Mouse (Mus musculus) neural tube, embryonic 12.5 days (tissue): Measurements from ENCODE around the gene Gse1. TPM values are rescaled to one million over a fixed set of nuclear protein-coding genes. Genes with fewer than 3 reads are reported as not detected.

ENCODE experiments used
- ATAC-seq: fragments of 200-750 bp; cut with Nextera tagmentation; 2 replicates; pipeline ENCODE4 v1.8.0; 2017; ENCODE audit warnings: low read depth, mild to moderate bottlenecking, moderate TSS enrichment, moderate library complexity; ENCODE audit not compliant: low FRiP score
- H3K27ac ChIP-seq: fragments of 300-500 bp; sonication (generic); 2 replicates; pipeline ENCODE4 v1.5.1; 2016
- H3K27me3 ChIP-seq: fragments of 300-500 bp; sonication (generic); replicated peaks from 2 replicates; pipeline ENCODE4 v1.6.1; 2016; ENCODE audit warnings: mild to moderate bottlenecking
- H3K36me3 ChIP-seq: fragments of 300-500 bp; sonication (generic); 2 replicates; pipeline ENCODE4 v1.6.1; 2016; ENCODE audit warnings: mild to moderate bottlenecking
- H3K4me1 ChIP-seq: fragments of 300-500 bp; sonication (generic); 2 replicates; pipeline ENCODE4 v1.6.1; 2016
- H3K4me2 ChIP-seq: fragments of 300-500 bp; sonication (generic); replicated peaks from 2 replicates; pipeline ENCODE4 v1.6.1; 2016; ENCODE audit warnings: mild to moderate bottlenecking
- H3K4me3 ChIP-seq: fragments of 300-500 bp; sonication (generic); 2 replicates; pipeline ENCODE4 v1.5.1; 2016
- H3K9ac ChIP-seq: fragments of 300-500 bp; sonication (generic); 2 replicates; pipeline ENCODE4 v1.6.1; 2016; ENCODE audit warnings: mild to moderate bottlenecking
- H3K9me3 ChIP-seq: fragments of 300-500 bp; sonication (generic); 2 replicates; pipeline ENCODE4 v1.6.1; 2016; ENCODE audit warnings: mild to moderate bottlenecking
- WGBS: fragments of 180-500 bp; shearing (Covaris S2); methylation state at CpG from one replicate; pipeline ENCODE4 v1.1.7; 2016; 5-methylcytosine and 5-hydroxymethylcytosine counted together
- polyA plus RNA-seq: library from polyadenylated mRNA; unstranded; fragments of >200 nt; fragmentation: Nextera tagmentation; extraction: Ambion mirVana; gene quantifications from 2 replicates; pipeline ENCODE4 v1.2.1, GENCODE M21; 2016

Gene Gse1
- polyA plus RNA-seq, 1 experiment from 2014 or later, result 26.0 TPM

- no peaks in the 10 kb centered on the region for H3K27me3 ChIP-seq
- H3K9ac ChIP-seq, result no peak overlapping the region
- peaks cover 42% of the 10 kb centered on the region for H3K4me1 ChIP-seq
- ATAC-seq, result no peak
- H3K9me3 ChIP-seq, result no peaks in the 10 kb centered on the region
- H3K36me3 ChIP-seq, result peaks cover 73% of the 10 kb centered on the region
- H3K4me3 ChIP-seq, result no peak overlapping the region
- no peak overlapping the region for H3K27ac ChIP-seq
- no peak overlapping the region for H3K4me2 ChIP-seq
- WGBS, result 98% methylated on average over 17 of the region's 17 CpGs
These were observed 339.5 kb downstream of the Gse1 start for GRCm38 (mm10) chr8:120567731-120568130.

GRCm38 (mm10) chr8:120568164-120568798 is 340.0 kb downstream of the Gse1 start:
- Histone ChIP-seq H3K27me3 (no peaks in the 10 kb centered on the region), H3K4me3 (no peak overlapping the region), H3K9ac (no peak overlapping the region), H3K4me2 (no peak overlapping the region), H3K36me3 (peaks cover 78% of the 10 kb centered on the region), H3K27ac (peak overlapping the region; percentile 20; the same call in 1 of the 2 replicates), H3K4me1 (peaks cover 37% of the 10 kb centered on the region), H3K9me3 (no peaks in the 10 kb centered on the region)
- ATAC-seq, result no peak
- 93% methylated on average over 37 of the region's 37 CpGs for WGBS

- H3K9ac ChIP-seq, result no peak overlapping the region
- H3K27me3 ChIP-seq, result no peaks in the 10 kb centered on the region
- H3K9me3 ChIP-seq, result no peaks in the 10 kb centered on the region
- H3K27ac ChIP-seq, result no peak overlapping the region
- H3K4me3 ChIP-seq, result no peak overlapping the region
- H3K4me1 ChIP-seq, result peaks cover 28% of the 10 kb centered on the region
- H3K36me3 ChIP-seq, result peaks cover 85% of the 10 kb centered on the region
- ATAC-seq, result no peak
- WGBS, result 95% methylated on average over 17 of the region's 17 CpGs
- no peak overlapping the region for H3K4me2 ChIP-seq
These were observed 340.9 kb downstream of the Gse1 start for GRCm38 (mm10) chr8:120569123-120569522.

- H3K4me2 ChIP-seq, result no peak overlapping the region
- peaks cover 19% of the 10 kb centered on the region for H3K4me1 ChIP-seq
- no peak overlapping the region for H3K9ac ChIP-seq
- no peak for ATAC-seq
- no peak overlapping the region for H3K4me3 ChIP-seq
- H3K36me3 ChIP-seq, result peaks cover 94% of the 10 kb centered on the region
- no peaks in the 10 kb centered on the region for H3K9me3 ChIP-seq
- no peaks in the 10 kb centered on the region for H3K27me3 ChIP-seq
- H3K27ac ChIP-seq, result 0 out of 2 replicates have a peak overlapping the region, but pooled peaks have one; percentile 20
- WGBS, result 60% methylated on average over 13 of the region's 13 CpGs
These were observed 341.9 kb downstream of the Gse1 start for GRCm38 (mm10) chr8:120569939-120570715.

GRCm38 (mm10) chr8:120571561-120571960 is 343.3 kb downstream of the Gse1 start:
- H3K27ac ChIP-seq, result no peak overlapping the region

GRCm38 (mm10) chr8:120572534-120572933 is 344.3 kb downstream of the Gse1 start:
- WGBS, result 87% methylated on average over 21 of the region's 21 CpGs
- no peaks in the 10 kb centered on the region for H3K27me3 ChIP-seq
- H3K36me3 ChIP-seq, result peaks cover 98% of the 10 kb centered on the region
- H3K9ac ChIP-seq, result no peak overlapping the region
- H3K4me3 ChIP-seq, result no peak overlapping the region
- H3K27ac ChIP-seq, result no peak overlapping the region
- H3K9me3 ChIP-seq, result no peaks in the 10 kb centered on the region
- ATAC-seq, result no peak
- H3K4me2 ChIP-seq, result no peak overlapping the region
- H3K4me1 ChIP-seq, result peaks cover 7% of the 10 kb centered on the region; the same call in 1 of the 2 replicates

More at GRCm38 (mm10) chr8:120571561-120571960, 343.3 kb downstream of the Gse1 start:
- ATAC-seq, result no peak
- Histone ChIP-seq H3K4me3 (no peak overlapping the region), H3K27me3 (no peaks in the 10 kb centered on the region), H3K9me3 (no peaks in the 10 kb centered on the region), H3K36me3 (peaks cover 98% of the 10 kb centered on the region), H3K4me1 (peaks cover 12% of the 10 kb centered on the region; the same call in 1 of the 2 replicates), H3K4me2 (no peak overlapping the region), H3K9ac (no peak overlapping the region)
- 82% methylated on average over 8 of the region's 8 CpGs for WGBS

GRCm38 (mm10) chr8:120573866-120574265 is 345.6 kb downstream of the Gse1 start:
- 74% methylated on average over 11 of the region's 11 CpGs for WGBS
- no peak for ATAC-seq
- Histone ChIP-seq H3K36me3 (peaks cover 98% of the 10 kb centered on the region), H3K4me1 (peaks cover 7% of the 10 kb centered on the region; the same call in 1 of the 2 replicates), H3K27ac (no peak overlapping the region), H3K9me3 (no peaks in the 10 kb centered on the region), H3K27me3 (no peaks in the 10 kb centered on the region), H3K4me2 (no peak overlapping the region), H3K4me3 (no peak overlapping the region), H3K9ac (no peak overlapping the region)

- Histone ChIP-seq H3K9me3 (no peaks in the 10 kb centered on the region), H3K36me3 (peaks cover 97% of the 10 kb centered on the region), H3K27ac (no peak overlapping the region), H3K4me2 (no peak overlapping the region), H3K9ac (no peak overlapping the region), H3K27me3 (no peaks in the 10 kb centered on the region), H3K4me3 (no peak overlapping the region), H3K4me1 (peaks cover 7% of the 10 kb centered on the region; the same call in 1 of the 2 replicates)
- no peak for ATAC-seq
- 79% methylated on average over 19 of the region's 19 CpGs for WGBS
These were observed 346.7 kb downstream of the Gse1 start for GRCm38 (mm10) chr8:120574941-120575340.

- Histone ChIP-seq H3K4me3 (no peak overlapping the region), H3K4me1 (peaks cover 7% of the 10 kb centered on the region; the same call in 1 of the 2 replicates), H3K27me3 (no peaks in the 10 kb centered on the region), H3K4me2 (no peak overlapping the region), H3K9ac (no peak overlapping the region), H3K36me3 (peaks cover 98% of the 10 kb centered on the region), H3K9me3 (no peaks in the 10 kb centered on the region), H3K27ac (no peak overlapping the region)
- ATAC-seq, result no peak
- 70% methylated on average over 9 of the region's 9 CpGs for WGBS
These were observed 347.5 kb downstream of the Gse1 start for GRCm38 (mm10) chr8:120575801-120576200.

GRCm38 (mm10) chr8:120577821-120578220 is 349.6 kb downstream of the Gse1 start:
- H3K27me3 ChIP-seq, result no peaks in the 10 kb centered on the region
- 88% methylated on average over 17 of the region's 17 CpGs for WGBS
- ATAC-seq, result no peak
- no peak overlapping the region for H3K9ac ChIP-seq
- H3K27ac ChIP-seq, result no peak overlapping the region
- H3K4me1 ChIP-seq, result peaks cover 7% of the 10 kb centered on the region; the same call in 1 of the 2 replicates
- peaks cover 90% of the 10 kb centered on the region for H3K36me3 ChIP-seq
- no peak overlapping the region for H3K4me3 ChIP-seq
- no peak overlapping the region for H3K4me2 ChIP-seq
- H3K9me3 ChIP-seq, result no peaks in the 10 kb centered on the region

- WGBS, result 94% methylated on average over 8 of the region's 8 CpGs
- Histone ChIP-seq H3K4me2 (no peak overlapping the region), H3K27me3 (no peaks in the 10 kb centered on the region), H3K9me3 (no peaks in the 10 kb centered on the region), H3K36me3 (peaks cover 67% of the 10 kb centered on the region), H3K9ac (no peak overlapping the region), H3K4me3 (no peak overlapping the region), H3K4me1 (0 out of 2 replicates have a peak, but pooled peaks cover 7% of the 10 kb centered on the region), H3K27ac (no peak overlapping the region)
- ATAC-seq, result no peak
These were observed 352.2 kb downstream of the Gse1 start for GRCm38 (mm10) chr8:120580336-120581000.

- WGBS, result 92% methylated on average over 12 of the region's 12 CpGs
- no peaks in the 10 kb centered on the region for H3K9me3 ChIP-seq
- H3K4me3 ChIP-seq, result no peak overlapping the region
- H3K27me3 ChIP-seq, result no peaks in the 10 kb centered on the region
- no peak overlapping the region for H3K4me2 ChIP-seq
- no peak overlapping the region for H3K27ac ChIP-seq
- peaks cover 59% of the 10 kb centered on the region for H3K36me3 ChIP-seq
- ATAC-seq, result no peak
- H3K4me1 ChIP-seq, result no peaks in the 10 kb centered on the region
- no peak overlapping the region for H3K9ac ChIP-seq
These were observed 353.1 kb downstream of the Gse1 start for GRCm38 (mm10) chr8:120581329-120581728.
